Mouse (Mus musculus) cerebellum, adult (tissue): ENCODE measurements around the gene Cdh13.

Experiments used
- ATAC-seq: cut with Nextera tagmentation; 2 replicates; pipeline ENCODE4 v1.9.2; 2017; ENCODE audit warnings: mild to moderate bottlenecking, moderate library complexity, mixed read lengths; ENCODE audit not compliant: insufficient number of reproducible peaks, low FRiP score, low TSS enrichment

Gene Cdh13

DNA sequence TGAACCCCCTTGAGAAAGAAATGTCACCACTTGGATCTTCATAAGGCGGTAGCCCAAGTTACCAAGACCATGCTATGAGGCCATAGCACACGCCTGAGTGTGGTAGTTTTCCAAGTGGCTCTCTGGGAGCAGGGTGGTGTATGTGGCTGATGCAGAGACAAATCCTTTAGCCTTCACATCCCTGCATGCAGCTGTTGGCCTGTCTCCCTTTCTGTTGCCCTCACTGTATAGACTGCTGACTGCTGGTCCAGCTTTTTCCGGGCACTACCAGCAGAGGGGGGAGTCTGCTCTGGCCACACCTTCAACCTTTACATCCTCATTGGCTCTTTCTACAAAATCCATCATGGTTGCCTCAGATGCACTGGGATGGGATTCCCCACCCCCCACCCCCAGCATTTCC is 844.7 kb downstream of the Cdh13 start:
- no peak for ATAC-seq

DNA sequence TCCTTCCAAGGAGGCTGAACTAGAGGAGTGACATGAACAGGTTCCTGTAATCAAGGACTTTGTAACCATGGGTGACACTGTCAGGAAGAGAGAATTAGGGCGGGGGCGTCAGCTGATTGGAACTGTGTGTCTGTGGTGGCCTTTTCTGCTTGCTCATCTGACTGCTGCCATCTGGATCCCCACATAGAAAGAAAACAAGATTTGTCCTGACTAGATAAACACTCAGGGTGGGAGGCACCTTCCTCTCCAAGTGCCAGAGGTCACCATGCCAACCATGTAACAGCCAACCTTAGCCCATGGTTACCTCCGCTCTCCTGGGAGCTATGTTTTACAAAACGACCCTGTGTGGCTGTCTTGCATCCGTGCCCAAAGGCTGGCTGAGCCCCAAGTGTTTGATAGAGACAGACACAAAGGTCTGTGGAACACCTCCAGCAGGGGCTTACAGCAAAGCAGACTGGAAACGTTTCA is 873.0 kb downstream of the Cdh13 start:
- ATAC-seq = no peak

DNA sequence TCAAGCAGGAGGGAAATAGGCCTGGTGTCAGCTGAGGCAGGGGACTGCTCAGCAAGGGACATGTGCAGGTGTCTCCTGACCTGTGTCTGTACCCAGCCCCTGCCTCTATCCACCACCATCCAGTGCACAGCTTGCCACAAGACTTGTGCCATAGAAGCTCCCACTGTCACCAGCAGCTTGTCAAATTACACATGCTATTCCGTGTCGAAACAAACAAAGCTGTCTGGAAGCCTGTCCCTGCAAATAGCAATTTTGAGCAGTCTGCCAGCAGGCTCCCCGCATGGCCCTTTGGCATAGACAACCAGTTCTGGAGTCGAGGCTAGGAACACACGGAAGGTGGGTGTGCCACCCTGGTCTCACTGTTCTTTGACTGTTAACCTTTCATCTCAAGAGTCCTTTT is 875.1 kb downstream of the Cdh13 start:
- ATAC-seq = no peak; the same call in 1 of the 2 replicates

DNA sequence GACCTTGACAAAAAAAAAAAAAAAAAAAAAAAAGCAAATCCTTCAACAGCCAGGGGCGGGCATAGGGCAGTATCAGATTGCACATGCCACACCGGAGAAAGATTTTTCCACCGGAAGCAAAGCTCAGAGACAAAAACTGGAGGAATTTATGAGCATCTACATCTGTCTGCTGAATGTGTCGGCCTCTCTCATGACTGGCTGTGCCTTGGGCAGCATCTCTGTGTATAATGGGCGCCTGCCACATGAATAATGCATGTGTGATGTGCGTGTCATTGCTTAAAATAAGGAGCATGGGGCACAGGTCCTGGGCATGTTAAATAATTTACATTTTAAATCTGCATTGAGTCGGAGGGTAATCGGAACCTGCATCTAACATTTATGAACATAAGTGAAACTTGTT is 876.3 kb downstream of the Cdh13 start:
- no peak for ATAC-seq

DNA sequence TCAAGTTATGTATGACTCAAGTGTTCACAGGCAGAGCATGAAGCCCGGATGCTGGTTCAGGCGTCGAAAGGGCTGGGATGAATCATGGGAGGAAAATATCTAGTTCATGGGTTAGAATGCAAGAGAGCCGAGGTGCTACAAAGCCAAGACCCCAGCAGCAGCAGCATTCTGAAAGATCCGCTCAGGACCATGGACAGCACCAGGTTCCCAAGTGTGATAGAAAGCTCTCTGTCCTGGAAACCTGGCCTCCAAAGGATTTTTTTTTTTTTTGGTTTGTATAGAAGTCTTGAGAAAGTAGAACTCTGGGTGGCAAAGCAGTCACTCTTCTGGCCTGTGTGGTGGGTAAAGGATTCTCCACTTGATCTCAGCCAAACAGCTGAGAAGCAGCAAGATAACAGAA is 880.5 kb downstream of the Cdh13 start:
- ATAC-seq = no peak

DNA sequence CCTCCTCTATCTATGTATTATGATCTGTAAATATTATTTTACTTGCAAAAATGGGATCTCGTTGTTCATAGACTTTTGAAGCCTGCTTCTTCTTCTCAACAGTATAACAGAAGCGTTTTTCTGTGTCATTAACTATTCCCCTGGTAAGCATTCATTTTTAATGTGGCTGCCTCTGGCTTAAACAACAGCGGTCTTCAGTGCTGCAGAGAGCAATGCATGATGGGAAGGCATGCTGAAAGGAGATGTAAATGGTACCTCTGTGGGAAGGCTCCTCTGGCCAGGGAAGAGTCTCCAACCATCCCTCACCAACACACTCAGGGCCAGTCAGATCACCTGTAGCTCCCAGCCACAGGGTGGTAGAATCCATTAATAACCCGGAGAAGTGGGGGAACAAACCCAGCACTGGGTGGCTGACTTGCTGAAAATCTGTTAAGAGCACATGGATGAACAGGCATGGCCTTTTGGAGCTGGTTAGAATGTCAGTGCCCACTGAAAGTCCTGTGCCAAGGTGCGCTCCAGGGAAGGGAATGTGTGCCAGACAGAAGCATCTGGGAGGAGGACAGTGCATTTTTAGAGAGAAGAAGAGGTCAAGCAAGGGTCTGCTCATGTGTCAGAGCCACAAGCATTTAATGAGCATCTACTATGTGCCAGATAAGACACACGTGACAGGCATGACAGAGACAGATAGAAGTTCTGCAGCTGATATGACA is 893.8 kb downstream of the Cdh13 start:
- ATAC-seq = no peak

DNA sequence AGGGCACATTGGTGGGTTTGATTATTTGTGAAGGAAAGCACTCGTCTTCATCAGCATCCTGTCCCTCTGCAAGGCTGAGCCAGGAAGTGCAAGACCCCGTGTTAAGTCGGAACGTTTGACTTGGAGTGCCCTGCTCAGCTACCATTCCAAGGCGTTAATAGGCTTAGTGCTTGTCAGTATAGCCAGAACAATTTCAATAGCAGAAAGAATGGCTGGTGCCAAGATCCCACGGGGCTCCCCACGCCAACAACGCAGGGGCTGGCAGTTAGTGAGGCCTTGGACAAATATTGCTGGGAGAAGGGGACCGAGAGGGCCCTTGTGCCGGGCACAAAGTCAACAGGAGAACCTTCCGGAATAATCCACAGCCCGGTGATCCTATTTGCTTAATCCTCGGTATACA is 897.1 kb downstream of the Cdh13 start:
- ATAC-seq = no peak

DNA sequence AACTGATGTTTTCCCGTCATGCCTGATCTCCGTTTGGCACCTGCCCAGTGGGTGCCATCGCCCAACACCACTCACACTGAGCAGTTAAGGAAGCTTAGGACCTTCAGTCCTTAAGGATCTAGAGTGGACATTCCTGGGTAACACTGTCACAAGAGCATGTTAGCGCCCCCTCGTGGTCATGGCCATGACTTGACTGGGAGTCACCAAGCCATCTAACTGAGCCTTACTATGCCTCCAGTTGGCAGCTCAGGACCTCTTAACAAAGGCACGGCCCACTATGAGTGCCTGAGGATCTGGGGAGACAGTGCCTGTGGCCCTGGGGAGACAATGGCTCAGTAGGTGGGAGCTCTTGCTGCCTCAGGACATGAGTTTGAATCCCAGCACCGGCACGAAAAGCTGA is 912.2 kb downstream of the Cdh13 start:
- peak; percentile 32; the same call in 1 of the 2 replicates for ATAC-seq

DNA sequence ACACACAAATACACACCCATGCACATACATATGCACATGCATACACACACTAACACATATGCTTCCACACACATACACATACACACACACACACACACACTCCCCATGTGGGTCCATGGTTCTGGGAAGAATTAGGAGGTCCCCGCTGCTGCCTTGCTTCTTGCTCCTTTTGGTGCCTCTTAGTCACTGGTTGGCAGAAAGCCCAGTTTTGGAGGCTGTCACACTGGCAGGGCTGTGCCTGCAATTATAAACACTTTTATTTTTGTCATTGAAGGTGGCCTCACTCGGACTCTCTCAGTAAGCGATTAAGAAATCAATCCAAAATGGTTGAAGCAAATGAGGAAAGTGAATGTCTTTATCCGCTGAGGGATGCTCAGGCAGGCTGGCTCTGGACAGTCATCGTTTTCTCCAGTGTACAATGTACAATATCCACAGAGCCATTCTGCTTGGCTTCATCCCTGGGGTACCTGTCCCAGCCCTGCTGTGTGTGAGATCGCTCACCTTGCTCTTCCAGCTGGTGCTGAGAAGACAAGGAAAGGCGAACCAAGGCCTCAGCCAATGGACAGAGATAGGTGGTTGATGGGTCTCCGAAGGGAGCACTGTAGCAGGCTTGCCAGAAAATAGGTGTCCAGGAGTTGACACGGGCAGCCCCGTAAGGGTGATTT is 913.1 kb downstream of the Cdh13 start:
- ATAC-seq = peak; percentile 70

DNA sequence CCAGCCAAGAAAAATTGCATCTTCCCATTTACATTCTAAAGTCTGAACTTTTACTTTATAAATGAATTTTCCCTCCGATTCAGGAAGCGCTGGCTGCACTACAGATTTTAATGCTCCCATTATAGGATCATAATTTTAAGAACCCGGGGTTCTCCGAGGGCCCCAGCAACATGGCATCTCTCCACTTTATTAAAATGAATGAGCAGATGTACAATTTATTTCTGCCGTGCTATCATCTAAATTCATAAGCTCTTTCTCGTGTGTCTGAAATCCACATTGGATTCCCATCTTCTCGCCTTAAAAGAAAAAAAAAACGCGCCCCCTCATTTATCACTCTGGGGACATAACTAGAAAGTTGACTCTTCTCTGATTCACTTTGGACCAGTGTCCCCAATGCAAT is 925.0 kb downstream of the Cdh13 start:
- ATAC-seq = no peak

DNA sequence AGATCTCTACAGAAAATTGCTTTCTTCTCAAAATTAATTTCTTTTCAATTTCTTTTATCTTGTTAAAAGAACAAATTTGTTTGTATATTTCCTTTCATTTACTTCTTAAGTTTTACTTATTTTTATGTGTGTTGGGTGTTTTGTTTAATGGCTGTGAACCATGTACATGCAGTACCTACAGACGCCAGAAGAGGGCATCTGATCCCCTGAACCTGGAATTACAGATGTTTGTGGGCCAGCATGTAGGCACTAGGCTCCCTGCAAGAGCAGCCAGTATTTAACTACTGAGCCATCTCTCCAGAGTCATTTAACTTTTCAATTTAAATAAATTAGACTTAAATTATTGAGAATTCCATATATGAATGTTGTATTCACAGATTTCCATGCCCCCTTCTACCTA is 941.0 kb downstream of the Cdh13 start:
- no peak for ATAC-seq

DNA sequence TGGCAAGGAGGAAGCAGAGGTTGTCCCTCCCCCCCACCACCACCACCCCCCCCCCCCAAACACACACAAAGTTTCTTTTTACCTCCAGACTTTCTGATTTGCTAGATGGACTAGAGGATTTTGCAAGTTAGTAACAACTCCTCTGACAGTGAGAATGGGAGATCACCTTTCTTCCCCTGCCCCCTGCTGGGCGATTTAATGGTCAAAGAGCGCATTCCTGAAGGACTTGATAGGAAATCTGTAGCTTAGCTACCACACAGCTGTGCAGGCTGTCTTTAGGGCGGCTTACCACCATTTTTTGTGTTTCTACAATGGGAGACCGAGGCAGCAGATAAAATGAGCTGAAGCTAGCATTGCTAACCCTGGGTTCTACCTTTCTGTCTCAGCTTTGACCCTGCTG is 961.6 kb downstream of the Cdh13 start:
- no peak for ATAC-seq

DNA sequence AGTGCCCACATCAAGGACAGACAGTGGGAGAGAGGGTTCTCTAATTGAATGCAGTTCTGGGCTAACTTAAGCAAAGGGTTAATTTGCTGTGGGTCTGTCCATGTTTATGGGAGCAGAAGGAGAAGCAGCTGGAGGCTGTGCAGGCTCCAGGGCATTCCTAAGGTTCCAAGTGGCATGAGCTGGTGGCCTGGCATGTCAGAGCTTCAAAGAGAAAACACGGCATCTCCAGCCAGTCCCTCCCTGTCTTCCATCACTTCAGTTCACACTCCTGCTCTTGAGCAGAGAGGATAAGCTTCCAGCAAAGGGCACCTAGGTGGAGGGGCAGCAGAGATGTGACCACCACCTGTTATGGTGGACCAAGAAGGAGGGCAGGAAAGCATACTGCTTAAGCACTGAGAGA is 962.1 kb downstream of the Cdh13 start:
- ATAC-seq = peak; percentile 57; the same call in 1 of the 2 replicates

DNA sequence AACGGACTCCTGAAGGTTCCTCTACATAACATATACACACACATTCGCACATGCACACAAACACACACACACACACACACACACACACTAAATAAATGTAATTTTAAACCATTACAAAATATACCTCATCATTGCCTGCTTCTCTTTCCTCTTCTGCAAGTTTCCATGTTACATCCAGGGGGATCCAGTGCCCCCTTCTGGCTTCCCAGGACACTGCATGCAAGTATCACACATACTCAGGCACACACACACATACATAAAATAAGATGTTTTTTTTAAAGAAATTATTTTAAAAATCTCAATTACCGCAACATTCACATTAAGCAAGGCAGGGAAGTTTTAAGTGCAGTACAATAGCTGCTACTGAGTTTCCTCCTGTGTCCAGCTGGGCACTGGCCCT is 970.8 kb downstream of the Cdh13 start:
- ATAC-seq = no peak

DNA sequence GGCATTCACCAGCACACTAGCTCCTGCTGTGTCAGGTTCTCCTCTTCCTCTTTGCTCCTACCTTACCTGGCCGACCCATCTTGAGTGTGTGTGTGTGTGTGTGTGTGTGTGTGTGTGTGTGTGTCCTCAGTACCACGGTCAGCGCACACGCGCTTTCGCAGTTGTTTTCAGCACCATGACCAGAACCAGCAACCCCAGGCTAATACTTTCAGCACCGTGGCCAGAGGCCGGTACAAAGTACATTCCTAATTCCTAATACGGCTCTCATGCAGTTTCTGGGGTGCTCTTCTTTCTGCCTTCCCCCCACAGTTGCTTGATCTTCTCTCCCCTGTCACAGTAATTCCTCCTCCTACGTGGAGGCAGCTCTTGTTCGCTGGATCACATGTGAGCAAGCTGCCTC is 975.1 kb downstream of the Cdh13 start:
- no peak for ATAC-seq

DNA sequence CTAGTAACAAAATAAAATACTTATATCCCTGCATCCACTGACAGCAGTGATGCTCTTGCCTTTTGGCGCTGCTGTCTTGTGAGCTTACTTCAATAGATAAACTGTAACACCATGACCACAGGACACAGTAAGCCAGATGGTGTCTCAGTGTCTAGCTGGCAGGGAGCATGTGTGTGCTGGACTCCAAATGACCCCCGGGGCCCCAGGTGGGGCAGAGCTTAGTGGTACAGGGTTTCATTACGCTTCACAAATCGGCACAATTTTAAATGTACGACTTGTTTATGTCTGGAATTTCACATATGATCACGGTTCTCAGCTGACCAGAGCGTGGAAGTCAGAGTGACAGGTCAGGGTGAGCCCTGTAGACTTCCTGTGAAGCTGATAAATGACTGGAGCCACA is 980.2 kb downstream of the Cdh13 start:
- peak; percentile 81 for ATAC-seq

DNA sequence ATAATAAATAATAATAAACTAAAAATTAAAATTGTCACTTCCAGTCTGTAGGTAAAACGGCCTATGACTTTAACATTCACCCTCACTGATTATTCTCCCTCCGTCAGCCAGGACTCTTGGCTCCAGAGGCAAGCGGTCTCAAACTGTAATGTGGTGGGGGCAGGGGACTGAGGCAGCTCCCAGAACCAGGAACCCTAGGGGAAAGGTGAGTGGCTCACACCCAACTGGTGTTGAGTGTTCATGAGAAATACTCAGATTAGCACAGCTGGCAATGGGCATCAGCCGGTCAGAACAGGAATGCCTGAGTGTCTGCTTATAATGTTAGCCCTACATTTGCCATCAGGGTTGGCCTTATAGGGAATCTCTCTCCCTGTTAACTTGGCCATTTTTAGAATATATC is 982.8 kb downstream of the Cdh13 start:
- ATAC-seq = no peak

DNA sequence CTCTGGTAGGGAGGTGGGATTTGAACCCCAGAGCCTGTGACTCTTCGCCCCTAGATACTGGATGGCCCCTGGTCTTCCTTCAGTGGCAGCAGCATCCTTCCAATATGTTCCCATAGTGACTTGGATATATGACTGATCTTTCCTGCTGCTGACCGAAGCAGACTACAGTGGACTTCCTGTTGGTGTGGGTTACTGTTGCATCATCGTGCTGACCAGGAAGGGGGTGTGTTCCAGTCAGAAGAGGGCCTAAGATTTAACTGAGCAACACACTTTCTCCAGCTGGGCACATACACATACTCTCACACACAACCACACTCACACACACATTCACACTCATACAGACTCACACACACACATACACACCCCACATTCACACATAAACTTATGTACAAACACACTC is 986.0 kb downstream of the Cdh13 start:
- no peak for ATAC-seq

DNA sequence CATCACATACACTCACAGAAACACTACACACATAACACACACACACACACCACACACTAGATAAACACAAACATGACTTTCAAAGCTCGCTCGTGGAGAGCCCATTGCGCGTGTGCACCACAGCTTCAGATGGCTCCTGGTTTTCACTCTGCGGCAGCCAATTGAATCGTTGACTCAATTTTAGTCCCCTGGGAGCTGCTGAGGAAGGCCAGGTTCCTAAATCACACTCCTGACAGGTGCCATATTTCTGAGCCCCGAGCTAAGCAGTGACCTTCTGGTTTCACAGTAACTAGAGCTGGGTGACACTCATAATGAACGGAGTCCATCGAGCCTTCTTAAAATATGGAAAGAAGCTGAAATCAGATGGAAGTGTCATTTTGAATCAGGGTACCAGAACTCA is 986.8 kb downstream of the Cdh13 start:
- ATAC-seq = no peak

DNA sequence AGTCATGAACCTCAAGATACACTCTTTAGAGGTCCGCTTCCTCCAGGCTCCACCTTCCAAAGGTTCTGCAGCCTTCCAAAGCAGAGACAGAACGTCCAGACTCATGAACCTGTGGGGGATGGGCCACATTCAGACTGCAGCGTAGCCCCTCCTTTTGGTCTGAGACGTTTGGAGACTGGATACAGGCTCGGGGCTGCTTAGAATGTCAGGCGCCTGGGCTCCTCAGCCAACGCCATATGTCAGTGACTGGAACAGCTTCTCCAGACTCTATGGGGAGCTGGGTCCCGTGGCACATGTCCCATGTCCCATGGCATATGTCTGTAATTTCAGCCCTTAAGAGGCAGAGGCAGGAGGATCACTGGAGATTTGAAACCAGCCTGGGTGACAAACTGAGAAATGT is 989.4 kb downstream of the Cdh13 start:
- ATAC-seq = peak; percentile 69; the same call in 1 of the 2 replicates

DNA sequence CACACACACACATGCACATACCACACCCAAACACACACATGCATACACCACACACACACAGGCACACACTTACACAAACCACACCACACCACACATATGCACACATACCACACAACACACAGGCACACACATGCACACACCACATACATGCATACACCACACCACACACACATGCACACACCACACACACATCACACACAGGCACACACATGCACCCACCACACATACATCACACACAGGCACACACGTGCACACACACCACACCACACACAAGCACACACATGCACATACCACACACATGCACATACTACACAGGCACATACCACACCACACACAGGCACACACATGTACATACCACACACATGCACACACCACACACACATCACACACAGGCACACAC is 991.9 kb downstream of the Cdh13 start:
- ATAC-seq = no peak

DNA sequence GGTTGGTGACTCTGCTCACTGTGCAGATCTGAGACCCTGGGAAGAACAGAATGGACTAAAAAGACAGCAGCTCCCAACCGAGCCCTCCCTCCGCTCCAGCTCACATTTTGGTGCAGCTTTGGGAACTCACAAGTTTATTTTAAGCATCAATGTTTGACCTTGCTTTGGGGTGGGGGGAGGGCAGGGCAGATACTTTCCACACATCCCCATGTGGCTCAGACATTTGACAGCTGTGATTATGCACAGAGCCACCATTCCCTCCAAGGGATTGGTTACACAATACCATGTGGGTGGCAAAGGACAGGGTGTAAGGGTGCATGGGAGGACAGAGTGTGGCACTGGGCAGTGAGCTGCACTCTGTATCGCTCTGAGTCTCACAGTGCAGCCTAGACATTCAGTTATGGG is 993.5 kb downstream of the Cdh13 start:
- ATAC-seq = no peak
